Mouse (Mus musculus) adrenal gland, postnatal 25 days (tissue): ENCODE measurements at regions not wholly inside any gene's neighbourhood (a gene's known extent, or its start where the extent isn't known, plus 50 kb on each side); places are given as distances from the start of the nearest gene placed in this dataset.

Source experiments
- DNase-seq: peaks from one replicate; pipeline ENCODE4 v3.0.0; 2021; ENCODE audit warnings: mixed read lengths

DNA sequence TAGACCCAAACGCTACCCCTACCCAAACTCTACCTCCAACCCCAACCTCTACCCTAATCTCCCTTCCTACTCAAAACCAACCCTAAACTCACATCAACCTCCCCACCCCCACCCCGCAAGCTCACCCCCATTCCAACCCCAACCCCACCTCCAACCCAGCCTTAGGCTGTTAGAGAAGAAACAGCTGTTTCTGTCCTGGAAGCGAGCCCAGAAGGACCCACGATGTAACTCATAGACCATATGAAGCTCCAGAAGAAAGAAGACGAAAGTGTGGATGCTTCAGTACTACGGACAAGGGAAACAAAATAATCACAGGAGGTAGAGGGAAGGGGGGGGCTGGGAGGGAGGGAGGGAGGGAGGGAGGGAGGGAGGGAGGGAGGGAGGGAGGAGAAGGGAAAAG is 58.4 kb downstream of the Sox11 start:
- no peak for DNase-seq

DNA sequence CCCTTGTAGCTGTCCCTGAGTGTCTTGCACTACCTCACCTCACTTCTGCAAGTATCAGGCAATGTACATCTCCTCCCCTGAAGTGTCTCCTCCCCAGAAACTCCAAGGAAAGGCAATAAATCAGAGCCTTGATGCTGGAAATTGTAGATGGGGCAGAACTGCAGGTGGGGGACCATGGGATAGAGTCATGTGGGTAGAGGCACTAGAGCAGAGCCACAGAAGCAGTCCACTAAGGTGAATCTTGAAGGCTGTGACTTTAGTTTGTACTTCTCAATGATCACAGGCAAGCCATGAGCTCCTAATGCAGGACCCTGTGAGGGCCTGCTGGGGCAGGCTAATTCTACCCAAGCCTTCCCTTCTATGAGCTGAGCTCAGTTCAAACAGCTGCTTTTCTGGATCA is 80.4 kb downstream of the Sox11 start:
- no peak for DNase-seq

DNA sequence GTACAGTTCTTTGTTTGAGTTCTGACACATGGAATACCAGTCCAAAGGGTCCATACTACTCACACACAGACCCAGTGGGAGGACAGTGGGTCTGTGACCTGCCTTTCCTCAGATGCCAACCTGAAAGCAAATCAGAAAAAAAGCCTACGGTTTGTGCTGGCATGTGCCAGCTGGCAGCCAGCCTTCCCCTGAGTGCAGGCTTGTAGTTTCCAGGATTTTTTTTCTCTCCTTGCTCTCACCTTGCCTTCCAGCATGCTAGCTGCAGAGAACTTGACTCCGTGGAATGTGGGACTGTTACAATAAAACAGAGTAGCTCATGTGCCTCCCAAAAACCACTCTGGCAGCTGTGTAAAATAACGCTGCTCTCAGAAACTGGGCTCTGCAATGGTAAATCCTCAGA is 88.2 kb downstream of the Sox11 start:
- peak; percentile 4 for DNase-seq

DNA sequence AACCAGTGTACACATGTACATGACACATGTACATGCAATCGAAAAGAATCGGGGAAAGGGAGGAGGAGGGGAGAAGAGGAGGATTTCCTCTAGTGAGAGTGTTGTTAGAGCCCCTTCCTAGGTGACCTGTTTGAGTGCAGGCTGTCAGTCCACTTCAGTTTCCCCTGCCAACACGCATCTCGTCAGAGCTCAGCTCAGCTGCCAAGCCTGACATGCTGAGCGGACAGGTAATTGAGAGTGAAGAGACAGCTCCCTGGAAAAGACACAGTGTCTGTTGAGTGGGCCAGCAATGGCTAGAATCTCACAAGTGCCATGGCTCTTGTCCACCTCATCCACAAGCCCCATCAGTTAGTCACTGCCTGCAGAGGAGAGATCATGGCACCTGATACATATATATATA is 90.9 kb downstream of the Sox11 start:
- no peak for DNase-seq

DNA sequence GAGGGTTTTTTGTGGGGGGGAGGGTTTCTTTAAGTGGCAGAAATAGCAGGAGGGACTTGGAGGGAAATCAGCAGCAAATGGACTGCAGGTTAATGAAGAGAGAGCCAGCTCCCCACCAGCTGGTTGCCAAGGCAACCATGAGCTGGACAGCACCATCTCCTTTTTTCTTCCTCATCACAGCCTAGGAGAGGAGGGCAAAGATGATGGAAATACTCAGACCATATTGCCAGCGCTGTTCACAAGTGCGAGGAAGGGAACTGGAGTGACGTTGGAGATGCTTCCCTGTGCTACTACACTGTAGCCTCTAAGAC is 93.9 kb downstream of the Sox11 start:
- no peak for DNase-seq

DNA sequence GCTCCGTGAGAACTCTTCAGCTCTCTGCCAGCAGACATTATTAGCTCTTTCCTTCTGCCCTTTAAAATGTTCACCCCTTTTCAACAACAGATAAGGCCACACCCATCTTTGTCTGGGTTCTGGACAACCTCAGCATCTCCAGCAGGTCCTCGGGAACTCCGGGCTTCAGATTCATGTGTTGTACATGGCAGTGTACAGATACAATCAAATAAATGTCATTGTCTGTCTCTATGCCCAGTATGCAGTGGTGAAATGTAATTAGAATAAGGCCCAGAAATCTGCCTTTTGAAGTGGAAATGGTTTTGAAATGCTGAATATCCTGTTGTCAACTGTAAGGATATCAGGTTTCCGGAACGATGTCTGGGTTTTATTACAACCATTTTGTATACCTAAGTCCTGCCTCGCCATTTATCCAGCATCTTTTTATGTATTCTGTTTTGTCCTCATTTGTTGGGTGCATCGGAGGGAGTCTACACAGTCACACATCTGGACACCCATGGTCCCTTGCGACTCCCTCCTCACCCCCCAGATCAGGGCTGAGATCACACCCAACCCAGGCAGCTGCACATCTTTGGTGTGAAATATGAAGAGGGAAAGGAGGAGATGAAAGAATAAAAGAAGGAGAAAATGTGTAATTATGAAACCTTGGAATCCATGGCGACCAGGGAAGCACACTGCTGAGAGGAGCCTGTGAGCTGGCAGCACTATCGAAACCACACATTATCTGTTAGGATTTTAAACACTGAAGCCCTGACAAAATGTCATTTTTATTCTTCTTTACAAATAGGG is 94.4 kb downstream of the Sox11 start:
- no peak for DNase-seq

DNA sequence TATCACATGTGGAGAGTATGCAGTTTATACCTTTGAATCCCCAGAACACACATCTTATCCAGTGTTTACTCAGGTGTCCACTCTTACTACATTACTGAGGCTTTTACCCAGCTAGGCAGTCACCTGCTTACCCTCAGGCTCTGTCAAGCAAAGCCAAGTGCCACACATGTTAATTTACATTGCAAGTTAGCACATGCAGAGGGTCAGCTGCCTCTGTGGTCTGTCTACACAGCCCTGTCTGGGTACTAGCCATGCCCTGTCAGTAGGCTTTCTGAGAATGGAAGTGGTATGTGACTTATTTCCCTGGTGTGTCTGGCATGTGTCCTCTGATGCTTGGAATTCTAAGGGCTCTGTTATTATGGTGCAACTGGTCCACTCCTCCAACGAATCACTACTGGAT is 106.6 kb downstream of the Sox11 start:
- no peak for DNase-seq

DNA sequence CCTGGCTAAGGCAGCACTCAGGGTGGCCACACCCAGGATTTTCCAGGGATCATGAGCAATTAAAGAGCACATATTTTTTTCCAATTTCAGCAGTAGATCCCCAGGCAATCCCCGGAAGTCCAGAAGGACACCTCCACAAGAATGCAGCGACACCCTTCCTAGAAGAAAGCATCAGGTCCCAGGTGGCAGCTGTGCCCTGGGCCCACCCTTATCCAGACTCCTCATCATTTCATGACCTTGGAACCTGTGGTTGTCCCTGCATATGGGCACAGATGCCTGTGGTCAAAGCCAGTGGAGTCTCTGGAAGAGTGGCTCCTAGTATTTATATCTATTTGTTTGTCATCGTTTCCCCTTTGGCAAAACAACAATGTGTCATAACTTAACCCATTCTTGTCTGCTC is 120.8 kb downstream of the Sox11 start:
- no peak for DNase-seq

DNA sequence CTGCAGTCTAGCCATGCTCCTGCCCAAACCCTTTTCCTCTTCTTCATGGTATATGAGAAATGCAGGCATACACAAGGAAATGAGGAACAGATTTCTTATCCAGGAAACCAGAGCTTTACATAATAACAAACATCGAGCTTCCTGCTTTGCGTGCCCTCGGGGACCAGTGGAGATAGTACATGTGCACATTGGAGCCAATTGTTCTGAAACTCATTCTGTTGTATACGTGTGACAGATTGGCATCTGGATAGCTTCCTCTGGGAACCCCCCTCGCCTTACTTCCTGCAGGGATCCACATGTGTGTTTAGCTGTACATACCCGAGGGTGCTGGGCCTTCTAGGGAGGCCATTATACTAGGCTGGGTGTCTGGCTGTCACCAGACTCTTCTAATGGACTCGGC is 141.2 kb downstream of the Sox11 start:
- DNase-seq = no peak

DNA sequence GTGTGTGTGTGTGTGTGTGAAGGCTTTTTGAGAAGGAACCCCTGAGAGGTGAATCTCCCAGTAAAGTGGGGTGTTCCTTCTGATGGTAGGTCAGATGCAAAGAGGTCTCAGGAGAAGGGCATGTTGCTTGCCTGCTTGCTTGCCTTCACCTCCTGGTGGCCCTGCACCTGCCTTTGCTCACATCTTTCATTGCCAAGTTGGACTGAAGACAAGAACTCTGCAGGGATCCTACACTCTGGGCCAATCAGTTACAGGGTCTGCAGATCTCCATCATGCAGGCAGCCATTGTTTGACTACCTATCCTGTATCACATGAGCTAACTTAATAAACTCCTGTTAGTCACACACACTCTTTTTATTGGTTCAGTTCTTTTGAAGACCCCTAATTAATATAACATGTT is 148.4 kb downstream of the Sox11 start:
- DNase-seq = no peak

DNA sequence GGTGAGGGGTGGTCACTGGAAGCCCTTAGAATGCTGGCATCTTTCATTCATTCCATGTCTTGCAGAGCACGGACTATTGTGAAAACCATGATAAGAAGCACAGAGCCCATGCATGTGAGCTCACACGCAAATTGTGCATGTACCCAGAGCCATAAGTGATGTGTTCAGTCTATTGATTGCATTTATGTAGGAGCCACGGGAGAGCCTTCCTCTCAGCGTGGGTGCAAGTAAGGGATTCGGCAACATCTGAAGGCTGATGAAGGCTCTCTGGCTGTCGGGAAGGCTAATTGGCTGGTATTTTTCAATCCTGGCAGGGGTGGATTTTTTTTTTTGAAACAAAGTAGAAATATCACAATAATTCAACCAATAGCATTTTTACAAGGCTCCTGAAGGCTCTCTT is 150.5 kb downstream of the Sox11 start:
- DNase-seq = no peak

DNA sequence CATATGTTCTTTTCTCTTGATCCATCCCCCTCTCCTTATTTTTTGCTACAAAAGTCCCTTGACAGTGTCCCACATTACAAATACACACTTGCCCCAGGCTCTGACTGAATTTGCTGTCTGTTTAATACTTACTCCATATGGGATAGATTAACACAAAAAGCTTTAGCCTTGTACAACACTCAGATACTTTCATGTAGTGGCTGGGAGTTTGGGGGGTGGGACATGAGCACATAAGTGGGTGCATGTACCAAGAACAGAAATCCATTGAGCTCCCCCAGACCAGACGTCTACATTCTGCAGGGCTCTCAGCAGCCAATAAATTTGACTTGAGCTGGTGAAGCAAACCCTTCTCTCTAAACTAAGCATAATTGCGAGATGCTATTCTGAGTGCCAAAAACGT is 154.9 kb downstream of the Sox11 start:
- DNase-seq = no peak

DNA sequence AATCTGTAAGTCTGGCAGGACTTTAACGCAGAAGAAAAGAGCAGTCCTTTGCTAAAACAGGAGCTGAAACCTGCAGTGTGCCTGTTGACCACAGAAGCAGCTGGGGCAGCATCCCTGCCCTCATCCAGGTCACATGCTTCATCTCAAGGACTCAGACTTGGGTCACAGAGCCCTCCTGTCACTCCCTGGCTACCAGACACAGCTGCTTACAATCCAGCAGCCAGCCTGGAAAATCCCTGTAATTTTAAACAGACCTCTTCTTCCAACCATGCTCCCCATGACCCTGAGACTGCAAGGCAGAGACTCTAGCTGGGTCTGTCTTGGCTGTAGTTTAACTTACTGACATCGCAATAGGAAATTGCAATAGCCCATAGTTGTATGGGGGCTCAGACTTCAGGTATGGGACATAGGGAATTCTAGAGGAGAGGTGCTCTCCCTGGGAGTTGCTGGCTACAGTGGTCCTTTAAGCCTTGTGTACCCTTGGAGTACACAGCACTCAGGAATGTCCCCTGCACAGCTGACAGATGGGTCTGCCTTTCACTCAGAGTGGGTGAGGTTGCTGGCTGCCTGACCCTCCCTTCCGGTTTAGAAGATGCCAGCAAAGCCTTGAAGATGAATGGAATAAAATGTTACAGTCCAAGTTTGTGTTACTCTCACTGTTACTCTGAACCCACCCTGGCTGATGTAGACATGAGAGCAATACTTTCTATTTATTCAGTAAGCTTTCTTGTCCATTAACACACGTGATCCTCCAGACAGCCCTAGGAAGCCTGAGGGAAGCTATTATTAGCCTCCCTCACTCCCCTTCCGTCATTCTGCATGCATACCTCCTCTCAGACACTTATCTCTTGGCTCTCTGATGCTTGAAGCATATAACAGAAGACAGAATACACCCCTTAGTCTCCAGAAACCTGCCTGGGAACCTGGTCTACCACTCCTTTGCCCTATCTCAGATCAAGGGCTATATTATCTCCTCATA is 159.7 kb downstream of the Sox11 start:
- DNase-seq = no peak

DNA sequence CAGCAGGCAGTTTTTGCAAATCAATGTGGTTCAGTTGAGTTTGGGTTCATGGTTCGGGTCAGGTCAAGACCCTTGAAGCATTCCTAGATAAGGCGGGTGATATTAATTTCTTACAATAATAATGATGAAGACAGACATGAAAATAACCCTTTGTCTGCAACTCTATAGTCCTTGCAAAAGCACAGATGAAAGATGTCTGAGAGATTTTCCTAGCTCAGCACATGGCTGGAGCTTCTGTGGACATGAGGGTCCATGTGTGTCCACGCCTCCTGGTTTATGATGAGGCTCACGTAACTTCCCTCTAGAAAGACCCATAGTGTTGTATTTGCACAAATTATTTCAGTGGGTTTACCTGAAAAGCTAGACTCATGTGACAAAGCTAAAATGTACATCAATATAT is 168.8 kb downstream of the Sox11 start:
- DNase-seq = no peak

DNA sequence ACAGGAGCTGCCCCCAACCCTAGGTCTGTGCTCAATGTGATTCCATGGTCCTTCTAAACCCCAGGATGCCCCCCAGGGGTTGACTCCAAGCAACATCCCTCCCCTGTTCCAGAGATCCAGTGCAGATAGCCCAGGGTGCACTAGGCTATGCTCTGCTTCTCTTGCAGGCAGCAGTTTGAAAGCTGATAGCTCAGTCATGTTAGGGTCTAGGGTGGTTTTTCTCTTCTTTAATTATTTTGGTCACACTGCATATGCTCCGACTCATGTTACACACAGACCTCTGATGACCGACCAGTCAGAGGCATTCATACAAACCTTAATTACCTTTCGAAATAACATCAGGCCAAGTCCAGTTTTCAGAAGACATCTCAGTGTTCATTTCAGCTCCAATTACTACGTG is 169.2 kb downstream of the Sox11 start:
- no peak for DNase-seq

DNA sequence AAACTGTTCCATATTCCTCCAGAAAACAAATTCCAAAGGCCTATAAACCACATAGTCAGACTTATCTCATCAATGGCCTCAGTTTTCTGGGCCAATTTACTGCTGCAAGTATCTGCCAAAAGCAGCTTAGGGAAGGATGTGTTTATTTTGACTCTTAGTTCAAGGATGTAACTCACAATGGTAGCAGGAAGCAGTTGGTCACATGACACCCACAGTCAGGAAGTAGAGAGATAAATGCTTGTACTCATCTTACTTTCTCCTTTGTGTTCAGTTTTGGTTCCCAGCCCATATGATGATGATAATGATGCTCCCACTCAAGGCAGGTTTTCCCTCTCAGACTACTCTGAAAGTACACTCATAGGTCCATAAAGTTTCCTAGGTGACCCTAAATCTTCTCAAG is 170.8 kb downstream of the Sox11 start:
- DNase-seq = no peak

DNA sequence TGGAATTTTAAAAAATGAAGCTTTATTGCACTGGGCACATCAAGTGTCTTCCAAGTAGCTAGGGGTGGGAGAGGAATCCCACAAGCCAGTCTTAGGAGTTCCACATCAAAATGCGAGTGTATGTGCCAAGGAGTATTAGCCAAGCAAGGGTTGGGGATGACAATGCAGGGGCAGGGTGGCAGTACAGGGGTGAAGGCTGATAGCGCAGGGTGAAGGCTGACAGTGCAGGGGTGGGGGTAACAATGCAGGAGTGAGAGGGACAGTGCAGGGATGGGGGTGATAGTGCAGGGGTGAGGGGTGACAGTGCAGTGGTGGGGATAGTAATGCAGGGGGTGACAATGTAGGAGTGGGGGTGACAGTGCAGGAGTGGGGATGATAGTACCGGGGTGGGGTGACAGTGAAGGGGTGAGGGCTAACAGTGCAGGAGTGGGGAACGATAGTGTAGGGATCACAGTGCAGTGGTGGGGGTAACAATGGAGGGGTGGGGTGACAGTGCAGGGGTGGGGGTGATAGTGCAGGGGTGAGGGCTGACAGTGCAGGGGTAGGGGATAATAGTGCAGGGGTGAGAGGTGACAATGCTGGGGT is 177.4 kb downstream of the Sox11 start:
- DNase-seq = no peak

DNA sequence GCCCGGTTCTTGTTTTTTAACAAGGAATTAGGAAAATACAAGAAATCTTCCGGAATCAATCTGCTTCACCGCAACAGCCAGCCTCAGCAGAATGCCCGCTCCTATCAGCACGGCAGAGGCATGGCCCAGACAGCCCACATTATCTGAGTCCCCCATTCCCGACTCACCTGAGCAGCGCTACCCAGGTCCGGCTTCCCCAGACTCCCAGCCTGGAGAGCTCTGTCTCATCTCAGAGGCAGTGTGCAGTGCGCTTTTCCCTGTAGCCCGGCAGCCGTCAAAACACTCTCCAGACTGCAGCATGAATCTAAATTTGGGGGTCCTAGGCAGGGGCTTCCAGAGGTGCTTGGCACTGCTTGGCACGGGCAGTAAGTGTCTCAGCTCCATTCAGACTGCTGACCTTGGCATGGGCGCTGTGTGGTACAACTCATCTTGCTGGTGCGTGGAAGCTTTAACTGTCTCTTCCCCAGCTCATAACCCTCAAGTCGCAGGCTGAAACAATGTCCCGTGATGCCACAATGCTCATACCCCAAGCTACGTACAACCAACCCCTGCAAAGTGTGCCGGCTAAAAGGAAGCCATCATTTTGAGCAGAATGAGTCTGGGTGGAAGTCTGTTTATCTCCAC is 182.2 kb downstream of the Sox11 start:
- DNase-seq = no peak

DNA sequence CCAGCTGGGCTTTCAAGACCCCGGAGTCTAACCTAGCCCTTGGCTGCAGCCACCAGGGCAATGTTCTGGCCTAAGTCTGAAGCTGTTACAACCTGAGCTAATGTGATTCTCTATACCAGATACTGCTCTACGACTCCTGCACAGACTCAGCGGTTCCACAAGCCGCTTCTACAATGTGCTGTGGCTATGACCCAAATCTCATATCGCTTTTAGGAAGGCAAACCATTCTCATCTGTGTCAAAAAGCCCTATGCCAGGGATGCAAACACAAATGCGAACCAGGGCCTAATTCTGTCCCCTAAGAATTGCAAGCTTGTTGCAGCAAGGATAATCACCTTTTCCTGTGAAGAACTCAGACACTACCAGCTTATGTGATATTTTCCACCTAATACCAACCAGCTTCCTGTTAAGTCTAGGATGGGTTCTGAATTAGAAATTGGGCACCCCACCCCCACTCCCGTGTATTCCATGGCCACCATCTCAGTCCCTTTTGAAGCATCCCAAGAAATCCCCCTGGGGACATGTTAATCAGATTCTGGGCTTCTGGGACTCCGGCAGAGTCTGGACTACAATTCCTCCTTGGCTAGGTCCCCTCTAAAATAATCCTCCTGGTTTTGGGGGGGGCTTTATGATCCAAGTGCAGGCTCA is 182.8 kb downstream of the Sox11 start:
- no peak for DNase-seq

DNA sequence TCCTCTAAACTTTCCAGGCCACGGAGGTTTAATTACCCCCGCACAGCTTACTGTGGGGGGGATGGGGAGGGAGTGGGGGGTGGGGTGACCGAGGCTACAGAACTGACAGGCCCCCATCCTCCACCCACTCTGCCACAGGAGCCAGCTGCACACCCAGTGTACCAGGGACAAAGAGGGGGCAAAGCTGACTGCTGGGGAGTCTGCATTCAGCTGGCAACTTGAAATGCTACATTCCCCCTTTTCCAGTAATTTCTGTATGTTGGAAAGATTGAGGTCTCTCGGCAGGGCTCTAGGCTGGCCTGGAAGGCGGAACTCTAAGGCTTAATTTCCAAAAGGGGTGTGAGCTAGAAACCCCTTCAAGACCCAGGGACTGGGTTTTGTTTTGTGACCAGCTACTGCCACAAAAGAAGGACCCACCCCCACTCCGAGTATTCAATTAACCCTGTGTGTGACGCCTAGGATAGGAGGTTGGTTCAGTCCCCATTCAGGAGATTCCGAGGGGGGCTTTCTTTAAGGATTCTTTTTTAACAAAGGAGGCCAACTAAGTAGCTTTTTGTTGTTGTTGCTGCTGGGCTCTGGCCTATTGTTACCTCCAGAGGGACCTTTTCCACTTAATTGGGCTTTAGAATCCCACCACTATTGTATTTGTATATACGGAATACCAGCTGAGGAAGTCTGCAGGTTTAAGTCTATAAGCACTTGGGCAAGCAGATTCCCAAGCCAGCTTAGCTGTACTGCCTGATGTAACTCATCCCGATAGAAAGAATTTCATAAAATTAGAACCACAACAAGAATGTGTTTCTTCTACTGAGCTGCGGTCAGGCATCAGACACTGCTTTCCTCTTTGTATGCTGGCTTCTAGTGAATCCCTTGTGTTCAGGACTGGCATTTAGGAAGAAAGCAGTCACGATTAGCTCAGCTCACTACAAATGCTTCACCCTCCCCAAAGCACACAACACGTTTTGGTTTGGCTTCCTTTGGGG is 191.2 kb downstream of the Sox11 start:
- no peak for DNase-seq

DNA sequence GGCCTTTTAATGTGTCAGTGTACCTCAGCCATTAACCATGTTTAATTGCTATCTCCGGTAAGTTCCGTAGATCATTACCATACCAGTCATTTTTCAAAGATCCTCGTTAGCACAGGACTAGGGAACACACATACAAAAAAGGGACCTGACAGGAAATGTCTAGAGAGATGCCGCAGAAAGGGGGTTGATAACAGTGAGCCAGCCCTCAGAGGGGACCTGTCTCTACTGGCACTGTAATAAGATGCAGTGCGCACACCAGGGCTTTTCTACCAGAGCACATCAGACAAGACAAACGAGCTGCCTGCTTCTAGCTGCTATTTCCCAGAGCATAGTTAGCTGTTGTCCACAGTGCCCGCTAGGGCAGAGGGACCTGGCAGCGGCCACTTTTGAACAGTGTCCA is 199.1 kb downstream of the Sox11 start:
- DNase-seq = no peak
